Mouse (Mus musculus) cortical plate, adult 2 months (tissue): Measurements from ENCODE around the gene Ak3.
A peak's percentile ranks its signal among the peaks of the same experiment; 100 is the strongest.

Experiments used
- CTCF ChIP-seq: fragments of 200-500 bp; IDR thresholded peaks from 2 replicates; pipeline ENCODE4 v1.5.1; 2011; ENCODE audit warnings: mild to moderate bottlenecking, control low read depth, low read length; ENCODE audit not compliant: insufficient read depth; ENCODE audit errors: extremely low read depth
- POLR2A ChIP-seq: fragments of 200-500 bp; IDR thresholded peaks from 2 replicates; pipeline ENCODE4 v1.6.1; 2011; ENCODE audit warnings: mild to moderate bottlenecking, low read length, control low read depth; ENCODE audit not compliant: insufficient read depth; ENCODE audit errors: extremely low read depth

GRCm38 (mm10) chr19:28974862-28975611, 72.7 kb downstream of the Ak3 start:
- TF ChIP-seq CTCF, result peak; percentile 63
- no peak for TF ChIP-seq POLR2A
